Mouse (Mus musculus) brain, embryonic 14.5 days (tissue): ENCODE results near the gene Grhl3. TPM values are rescaled to one million over a fixed set of nuclear protein-coding genes. Genes with fewer than 3 reads are reported as not detected.

Source experiments
- DNase-seq: peaks from one replicate; pipeline ENCODE4 v3.0.0-alpha.2; 2011; ENCODE audit warnings: low read depth
- CTCF ChIP-seq: fragments of 200-500 bp; IDR thresholded peaks from 2 replicates; pipeline ENCODE4 v1.5.1; 2012; ENCODE audit warnings: inconsistent platforms, mild to moderate bottlenecking, moderate library complexity, borderline replicate concordance; ENCODE audit not compliant: insufficient read depth, insufficient read length; ENCODE audit errors: extremely low read depth
- POLR2A ChIP-seq: fragments of 200-500 bp; IDR thresholded peaks from 2 replicates; pipeline ENCODE4 v1.6.1; 2012; ENCODE audit warnings: mild to moderate bottlenecking, inconsistent platforms, borderline replicate concordance; ENCODE audit not compliant: poor library complexity, insufficient read depth, insufficient read length, severe bottlenecking; ENCODE audit errors: extremely low read depth
- polyA plus RNA-seq: library from polyadenylated mRNA; depleted of rRNA; stranded (reverse); fragments of >200 nt; gene quantifications from 2 replicates; pipeline ENCODE4 v1.2.3, GENCODE M21; 2012

Grhl3 gene
- polyA plus RNA-seq, 1 experiment = 1.6 TPM

GRCm38 (mm10) chr4:135520421-135520820, 53.0 kb downstream of the Grhl3 start:
- no peak for DNase-seq
- TF ChIP-seq POLR2A (no peak), CTCF (no peak)

- TF ChIP-seq CTCF = no peak
- no peak for TF ChIP-seq POLR2A
- no peak for DNase-seq
Observed at GRCm38 (mm10) chr4:135518135-135518534, 55.3 kb downstream of the Grhl3 start.

GRCm38 (mm10) chr4:135516351-135517316, 56.8 kb downstream of the Grhl3 start:
- DNase-seq = peak; percentile 41
- peak; percentile 77 for TF ChIP-seq CTCF
- no peak for TF ChIP-seq POLR2A

GRCm38 (mm10) chr4:135514925-135515324, 58.5 kb downstream of the Grhl3 start:
- no peak for DNase-seq
- TF ChIP-seq CTCF = no peak

GRCm38 (mm10) chr4:135513865-135514264, 59.6 kb downstream of the Grhl3 start:
- no peak for DNase-seq
- TF ChIP-seq POLR2A = no peak
- no peak for TF ChIP-seq CTCF

- TF ChIP-seq CTCF (no peak), POLR2A (no peak)
- no peak for DNase-seq
Observed at GRCm38 (mm10) chr4:135509515-135509914, 63.9 kb downstream of the Grhl3 start.

- DNase-seq = peak; percentile 93
- TF ChIP-seq CTCF = peak; percentile 87; the same call in 1 of the 2 replicates
- TF ChIP-seq POLR2A = no peak
Observed at GRCm38 (mm10) chr4:135508419-135509039, 64.9 kb downstream of the Grhl3 start.

GRCm38 (mm10) chr4:135507547-135508350, 65.7 kb downstream of the Grhl3 start:
- DNase-seq = peak; percentile 81
- peak; percentile 67 for TF ChIP-seq CTCF
- no peak for TF ChIP-seq POLR2A

- DNase-seq = no peak
- TF ChIP-seq CTCF = no peak
- TF ChIP-seq POLR2A = no peak
Observed at GRCm38 (mm10) chr4:135505794-135506193, 67.6 kb downstream of the Grhl3 start.

GRCm38 (mm10) chr4:135501587-135501986, 71.8 kb downstream of the Grhl3 start:
- DNase-seq = no peak
- no peak for TF ChIP-seq POLR2A
- no peak for TF ChIP-seq CTCF

GRCm38 (mm10) chr4:135499831-135500230, 73.6 kb downstream of the Grhl3 start:
- no peak for DNase-seq
- TF ChIP-seq CTCF (no peak), POLR2A (no peak)

- no peak for DNase-seq
- TF ChIP-seq CTCF (no peak), POLR2A (no peak)
Observed at GRCm38 (mm10) chr4:135498136-135498535, 75.3 kb downstream of the Grhl3 start.

GRCm38 (mm10) chr4:135495810-135496209, 77.6 kb downstream of the Grhl3 start:
- TF ChIP-seq CTCF (no peak), POLR2A (no peak)
- peak; percentile 55 for DNase-seq
